Mouse (Mus musculus) mature B cell (primary cell): ENCODE measurements at regions not wholly inside any gene's neighbourhood (a gene's known extent, or its start where the extent isn't known, plus 50 kb on each side); places are given as distances from the start of the nearest gene placed in this dataset.

ENCODE experiments used
- in situ Hi-C: fragments of 300-500 bp; cut with MboI; formaldehyde crosslinking; loops from 2 replicates; pipeline ENCODE4 v1.14.3; 2019

- in situ Hi-C loops = no loop called here
Observed at GRCm38 (mm10) chr17:48786501-48786900, 145.7 kb upstream of the Lrfn2 start.

- in situ Hi-C loops = no loop called here
Observed at GRCm38 (mm10) chr17:48789846-48790245, 142.3 kb upstream of the Lrfn2 start.

GRCm38 (mm10) chr17:48790526-48790925 is 141.7 kb upstream of the Lrfn2 start:
- in situ Hi-C loops = no loop called here

- in situ Hi-C loops = no loop called here
Observed at GRCm38 (mm10) chr17:48792954-48793353, 139.2 kb upstream of the Lrfn2 start.

GRCm38 (mm10) chr17:48795773-48796172 is 136.4 kb upstream of the Lrfn2 start:
- in situ Hi-C loops = no loop called here

GRCm38 (mm10) chr17:48798196-48798595 is 134.0 kb upstream of the Lrfn2 start:
- in situ Hi-C loops = no loop called here

GRCm38 (mm10) chr17:48802673-48803072 is 129.5 kb upstream of the Lrfn2 start:
- in situ Hi-C loops = no loop called here

GRCm38 (mm10) chr17:48807905-48808304 is 124.3 kb upstream of the Lrfn2 start:
- in situ Hi-C loops = no loop called here

- in situ Hi-C loops = no loop called here
Observed at GRCm38 (mm10) chr17:48814753-48815504, 117.2 kb upstream of the Lrfn2 start.

GRCm38 (mm10) chr17:48816588-48817324 is 115.4 kb upstream of the Lrfn2 start:
- in situ Hi-C loops = no loop called here

- in situ Hi-C loops = no loop called here
Observed at GRCm38 (mm10) chr17:48817551-48817950, 114.6 kb upstream of the Lrfn2 start.

GRCm38 (mm10) chr17:48819703-48820102 is 112.5 kb upstream of the Lrfn2 start:
- in situ Hi-C loops = no loop called here

GRCm38 (mm10) chr17:48822101-48822876 is 109.9 kb upstream of the Lrfn2 start:
- in situ Hi-C loops = no loop called here

- in situ Hi-C loops = no loop called here
Observed at GRCm38 (mm10) chr17:48823921-48824320, 108.3 kb upstream of the Lrfn2 start.

- in situ Hi-C loops = no loop called here
Observed at GRCm38 (mm10) chr17:48825212-48825913, 106.8 kb upstream of the Lrfn2 start.

- in situ Hi-C loops = no loop called here
Observed at GRCm38 (mm10) chr17:48838297-48838979, 93.7 kb upstream of the Lrfn2 start.

- in situ Hi-C loops = no loop called here
Observed at GRCm38 (mm10) chr17:48847890-48848289, 84.3 kb upstream of the Lrfn2 start.

GRCm38 (mm10) chr17:48850910-48851309 is 81.3 kb upstream of the Lrfn2 start:
- in situ Hi-C loops = no loop called here

GRCm38 (mm10) chr17:48858891-48859290 is 73.3 kb upstream of the Lrfn2 start:
- in situ Hi-C loops = no loop called here

GRCm38 (mm10) chr17:48870443-48870842 is 61.7 kb upstream of the Lrfn2 start:
- in situ Hi-C loops = no loop called here

GRCm38 (mm10) chr17:48877505-48877904 is 54.7 kb upstream of the Lrfn2 start:
- in situ Hi-C loops = no loop called here
